Mouse (Mus musculus) neural tube, postnatal 0 days (tissue): ENCODE data around the gene Tex264. TPM values are rescaled to one million over a fixed set of nuclear protein-coding genes. Genes with fewer than 3 reads are reported as not detected.

Experiments used
- polyA plus RNA-seq: library from polyadenylated mRNA; unstranded; fragments of >200 nt; fragmentation: Nextera tagmentation; extraction: Ambion mirVana; gene quantifications from 2 replicates; pipeline ENCODE4 v1.2.1, GENCODE M21; 2015

The Tex264 gene
- 93.6 and 93.9 TPM in 2 replicates for polyA plus RNA-seq

GRCm38 (mm10) chr9:106685249-106686101 lies at the start of gene Tex264:
TSS of gene Tex264 (minus strand) at chr9:106685927.

GRCm38 (mm10) chr9:106655884-106656720 lies 29.6 kb downstream of the Tex264 start, which contains the start of gene Grm2:
TSS of gene Grm2 (minus strand) at chr9:106656082.

GRCm38 (mm10) chr9:106626282-106626681 lies 59.4 kb downstream of the Tex264 start, which contains the start of gene Iqcf6:
TSS of gene Iqcf6 (plus strand) at chr9:106626582.

Other genes with a start within 250 kb of the Tex264 start
- 19.4 and 21.4 TPM in 2 replicates for gene Acy1, start 247.6 kb downstream of the Tex264 start, polyA plus RNA-seq
- gene Abhd14b, start 238.5 kb downstream of the Tex264 start, polyA plus RNA-seq, result 14.5 and 17.0 TPM in 2 replicates
- 77.4 and 83.7 TPM in 2 replicates for gene Abhd14a, start 238.2 kb downstream of the Tex264 start, polyA plus RNA-seq
- 184 and 212 TPM in 2 replicates for gene Pcbp4, start 232.6 kb downstream of the Tex264 start, polyA plus RNA-seq
- 2.8 and 3.8 TPM in 2 replicates for gene Gpr62, start 220.0 kb downstream of the Tex264 start, polyA plus RNA-seq
- gene Rrp9, start 210.0 kb downstream of the Tex264 start, polyA plus RNA-seq, result 36.1 and 41.9 TPM in 2 replicates
- gene Parp3, start 209.0 kb downstream of the Tex264 start, polyA plus RNA-seq, result 2.6 and 3.6 TPM in 2 replicates
- not detected in 2 replicates for gene Iqcf1, start 186.0 kb downstream of the Tex264 start, polyA plus RNA-seq
- gene Iqcf5, start 171.4 kb downstream of the Tex264 start, polyA plus RNA-seq, result not detected in 2 replicates
- not detected in 2 replicates for gene Iqcf3, start 124.3 kb downstream of the Tex264 start, polyA plus RNA-seq
- not detected in 2 replicates for gene Iqcf4, start 114.9 kb downstream of the Tex264 start, polyA plus RNA-seq
- gene Iqcf6, start 59.3 kb downstream of the Tex264 start, polyA plus RNA-seq, result not detected in 2 replicates
- gene Grm2, start 29.8 kb downstream of the Tex264 start, polyA plus RNA-seq, result 8.0 and 8.3 TPM in 2 replicates
- gene Rad54l2, start 103.3 kb upstream of the Tex264 start, polyA plus RNA-seq, result 3.9 and 5.0 TPM in 2 replicates
- gene Dcaf1, start 135.9 kb upstream of the Tex264 start, polyA plus RNA-seq, result 6.8 TPM in 2 replicates
- 11.4 and 16.4 TPM in 2 replicates for gene Rbm15b, start 201.5 kb upstream of the Tex264 start, polyA plus RNA-seq
- 143 and 144 TPM in 2 replicates for gene Manf, start 206.1 kb upstream of the Tex264 start, polyA plus RNA-seq